Mouse (Mus musculus) spleen, adult 2 months (tissue): ENCODE results near the gene Tenm2.

ENCODE experiments used
- CTCF ChIP-seq: fragments of 200-500 bp; IDR thresholded peaks from 2 replicates; pipeline ENCODE4 v1.5.1; 2011; ENCODE audit warnings: mild to moderate bottlenecking, inconsistent platforms; ENCODE audit not compliant: insufficient read depth, insufficient read length, insufficient replicate concordance; ENCODE audit errors: extremely low read depth
- POLR2A ChIP-seq: fragments of 200-500 bp; IDR thresholded peaks from 2 replicates; pipeline ENCODE4 v1.6.1; 2011; ENCODE audit warnings: low read depth, low read length, inconsistent platforms

DNA sequence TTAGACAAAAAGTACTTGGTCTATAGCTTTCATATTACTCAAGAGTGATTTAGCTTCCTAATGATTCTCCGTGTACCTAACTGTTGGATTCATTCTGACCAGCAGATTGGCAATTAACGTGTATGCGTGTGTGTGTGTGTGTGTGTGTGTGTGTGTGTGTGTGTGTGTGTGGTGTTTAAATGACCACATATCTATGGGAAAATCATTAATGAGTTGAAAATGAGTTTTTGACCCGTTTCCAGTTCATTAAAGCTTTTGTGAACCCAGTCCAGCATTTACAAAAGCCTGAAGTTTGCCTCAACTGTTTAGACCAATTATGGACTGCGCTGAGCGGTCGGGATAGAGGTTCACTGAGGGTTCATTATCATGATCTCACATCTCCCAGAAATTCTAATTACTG lies 1181.4 kb downstream of the Tenm2 start:
- no peak for TF ChIP-seq CTCF
- no peak for TF ChIP-seq POLR2A
